Mouse (Mus musculus) CH12.LX (cell line): ENCODE measurements around the gene Olfr554.

Experiments
- CTCF ChIP-seq, 2 experiments: IDR thresholded peaks in 1 of 2; conservative IDR thresholded peaks in 1 of 2; 2 replicates each; pipeline ENCODE4 v1.5.1; 2011 to 2012; ENCODE audit warnings: low read depth in 2 of 2, low read length in 2 of 2, improper control_type of control experiment in 1 of 2, inconsistent platforms in 1 of 2, mild to moderate bottlenecking in 1 of 2, moderate library complexity in 1 of 2
- MAX ChIP-seq: IDR thresholded peaks from 2 replicates; pipeline ENCODE4 v1.6.1; 2011; ENCODE audit warnings: low read length, improper control_type of control experiment
- USF1 ChIP-seq: IDR thresholded peaks from 2 replicates; pipeline ENCODE4 v1.6.1; 2014; ENCODE audit warnings: low read depth, mild to moderate bottlenecking, inconsistent platforms, low read length, improper control_type of control experiment

- no peak for TF ChIP-seq CTCF (conservative IDR thresholded peaks at IDR 0.05 in 1 of 2, IDR thresholded peaks at IDR 0.05 in 1 of 2; ENCODE audit: low read depth in 2 of 2, low read length in 2 of 2)
- TF ChIP-seq MAX = no peak
- TF ChIP-seq USF1 = no peak
Observed at GRCm38 (mm10) chr7:102591786-102592185, 46.4 kb upstream of the Olfr554 start, which contains the start of gene Olfr551.
